Mouse (Mus musculus): Measurements from ENCODE around the gene Epn1. TPM values are rescaled to one million over a fixed set of nuclear protein-coding genes. Genes with fewer than 3 reads are reported as not detected.

Epn1 gene
- polyA plus RNA-seq (2015; fragmentation: Nextera tagmentation; extraction: Ambion mirVana): 43.1 and 57.0 TPM in 2 replicates

GRCm38 (mm10) chr7:5080010-5080751 is at the start of gene Epn1:
Gene Epn1 (plus strand): TSS chr7:5080235.
- Histone ChIP-seq H3K4me2 (peak within 1 kb of the TSS; percentile 88), H3K36me3 (peaks cover 48% of the 10 kb centered on the region), H3K4me1 (replicated peaks) (peaks cover 31% of the 10 kb centered on the region), H3K9me3 (replicated peaks) (no peaks in the 10 kb centered on the region), H3K27ac (peak within 1 kb of the TSS; percentile 97), H3K4me3 (peak within 1 kb of the TSS; percentile 96), H3K27me3 (no peaks in the 10 kb centered on the region), H3K9ac (peak within 1 kb of the TSS; percentile 97)
- peak; percentile 95 for ATAC-seq (replicated peaks; ENCODE audit: insufficient number of reproducible peaks, insufficient read depth, low FRiP score, low read depth)
- under 1% methylated on average over 79 of the region's 81 CpGs for WGBS

DNA sequence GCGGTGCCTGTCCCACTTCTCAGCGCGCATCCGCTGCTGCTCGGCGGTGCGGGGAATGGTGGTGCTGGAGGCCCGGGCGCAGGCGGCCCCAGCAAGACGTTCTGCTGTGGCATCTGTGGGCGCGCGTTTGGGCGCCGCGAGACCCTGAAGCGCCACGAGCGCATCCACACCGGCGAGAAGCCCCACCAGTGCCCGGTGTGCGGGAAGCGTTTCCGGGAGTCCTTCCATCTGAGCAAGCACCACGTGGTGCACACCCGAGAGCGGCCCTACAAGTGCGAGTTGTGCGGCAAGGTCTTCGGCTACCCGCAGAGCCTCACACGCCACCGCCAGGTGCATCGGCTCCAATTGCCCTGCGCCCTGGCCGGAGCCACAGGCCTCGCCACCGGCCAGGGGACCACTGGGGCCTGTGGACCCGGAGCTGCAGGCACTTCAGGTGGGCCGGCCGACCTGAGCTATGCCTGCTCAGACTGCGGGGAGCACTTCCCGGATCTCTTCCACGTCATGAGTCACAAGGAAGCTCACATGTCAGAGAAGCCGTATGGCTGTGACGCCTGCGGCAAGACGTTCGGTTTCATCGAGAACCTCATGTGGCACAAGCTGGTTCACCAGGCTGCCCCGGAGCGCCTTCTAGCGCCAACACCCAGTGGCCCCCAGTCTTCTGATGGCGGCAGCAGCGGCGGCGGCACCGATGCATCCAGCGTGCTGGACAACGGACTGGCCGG is 49.3 kb upstream of the Epn1 start:
- H3K4me1 ChIP-seq (replicated peaks): no peaks in the 10 kb centered on the region
- H3K9ac ChIP-seq: no peak overlapping the region
- no peaks in the 10 kb centered on the region for H3K27me3 ChIP-seq
- H3K4me3 ChIP-seq: no peak overlapping the region
- WGBS: 81% methylated on average over 63 of the region's 63 CpGs
- peaks cover 24% of the 10 kb centered on the region for H3K9me3 ChIP-seq (replicated peaks)
- peaks cover 91% of the 10 kb centered on the region for H3K36me3 ChIP-seq
- H3K27ac ChIP-seq: no peak overlapping the region
- no peak overlapping the region for H3K4me2 ChIP-seq
- ATAC-seq (replicated peaks; ENCODE audit: insufficient number of reproducible peaks, insufficient read depth, low FRiP score, low read depth): no peak; the same call in 1 of the 2 replicates

DNA sequence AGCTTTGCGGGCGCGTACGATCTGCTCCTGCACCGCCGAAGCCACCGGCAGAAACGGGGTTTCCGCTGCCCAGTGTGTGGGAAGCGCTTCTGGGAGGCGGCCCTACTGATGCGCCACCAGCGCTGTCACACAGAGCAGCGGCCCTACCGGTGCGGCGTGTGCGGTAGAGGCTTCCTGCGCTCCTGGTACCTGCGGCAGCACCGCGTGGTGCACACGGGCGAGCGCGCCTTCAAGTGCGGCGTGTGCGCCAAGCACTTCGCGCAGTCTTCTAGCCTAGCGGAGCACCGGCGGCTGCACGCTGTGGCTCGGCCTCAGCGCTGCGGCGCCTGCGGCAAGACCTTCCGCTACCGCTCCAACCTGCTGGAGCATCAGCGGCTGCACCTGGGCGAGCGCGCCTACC is 48.5 kb upstream of the Epn1 start:
- no peak for ATAC-seq (replicated peaks; ENCODE audit: insufficient number of reproducible peaks, insufficient read depth, low FRiP score, low read depth)
- no peaks in the 10 kb centered on the region for H3K27me3 ChIP-seq
- no peak overlapping the region for H3K4me2 ChIP-seq
- 82% methylated on average over 46 of the region's 46 CpGs for WGBS
- no peak overlapping the region for H3K9ac ChIP-seq
- no peak overlapping the region for H3K27ac ChIP-seq
- peaks cover 90% of the 10 kb centered on the region for H3K36me3 ChIP-seq
- H3K4me3 ChIP-seq: no peak overlapping the region
- no peaks in the 10 kb centered on the region for H3K4me1 ChIP-seq (replicated peaks)
- peaks cover 24% of the 10 kb centered on the region for H3K9me3 ChIP-seq (replicated peaks)

DNA sequence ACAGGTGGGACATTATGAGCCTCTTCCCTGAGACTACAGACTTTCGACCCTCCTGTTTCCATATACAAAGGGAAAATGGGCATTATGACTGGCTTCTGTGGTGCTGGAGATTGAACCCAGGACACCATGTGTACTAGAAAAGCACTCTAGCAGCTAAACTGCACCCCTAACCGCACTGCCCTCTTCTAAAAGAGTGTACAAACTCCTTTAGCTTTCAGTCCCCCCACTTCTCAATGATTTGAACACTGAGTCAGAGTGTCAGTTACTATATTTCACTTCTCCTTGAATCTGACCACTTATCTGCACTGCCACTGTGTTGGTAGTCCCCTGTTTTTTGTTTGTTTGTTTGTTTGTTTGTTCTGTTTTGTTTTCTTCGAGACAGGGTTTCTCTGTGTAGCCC is 46.2 kb upstream of the Epn1 start, which contains the start of gene 4632433K11Rik:
Gene 4632433K11Rik, plus strand, starts transcription at position 301 of the 400 bp plus-strand sequence.
- peaks cover 72% of the 10 kb centered on the region for H3K36me3 ChIP-seq
- H3K9ac ChIP-seq: no peak within 1 kb of the TSS
- H3K9me3 ChIP-seq (replicated peaks): peaks cover 24% of the 10 kb centered on the region
- H3K27ac ChIP-seq: no peak within 1 kb of the TSS
- peaks cover 7% of the 10 kb centered on the region for H3K4me1 ChIP-seq (replicated peaks)
- H3K4me2 ChIP-seq: no peak within 1 kb of the TSS
- H3K27me3 ChIP-seq: no peaks in the 10 kb centered on the region
- no peak within 1 kb of the TSS for H3K4me3 ChIP-seq
- WGBS: 91% methylated on average over 3 of the region's 3 CpGs
- no peak for ATAC-seq (replicated peaks; ENCODE audit: insufficient number of reproducible peaks, insufficient read depth, low FRiP score, low read depth)

GRCm38 (mm10) chr7:5035628-5036027 is 44.4 kb upstream of the Epn1 start:
- peaks cover 54% of the 10 kb centered on the region for H3K36me3 ChIP-seq
- no peak for ATAC-seq (replicated peaks; ENCODE audit: insufficient number of reproducible peaks, insufficient read depth, low FRiP score, low read depth)
- H3K9me3 ChIP-seq (replicated peaks): peaks cover 10% of the 10 kb centered on the region
- H3K27me3 ChIP-seq: no peaks in the 10 kb centered on the region
- WGBS: 96% methylated on average over 17 of the region's 17 CpGs
- no peak overlapping the region for H3K9ac ChIP-seq
- no peak overlapping the region for H3K4me2 ChIP-seq
- peaks cover 13% of the 10 kb centered on the region for H3K4me1 ChIP-seq (replicated peaks)
- no peak overlapping the region for H3K4me3 ChIP-seq
- no peak overlapping the region for H3K27ac ChIP-seq

DNA sequence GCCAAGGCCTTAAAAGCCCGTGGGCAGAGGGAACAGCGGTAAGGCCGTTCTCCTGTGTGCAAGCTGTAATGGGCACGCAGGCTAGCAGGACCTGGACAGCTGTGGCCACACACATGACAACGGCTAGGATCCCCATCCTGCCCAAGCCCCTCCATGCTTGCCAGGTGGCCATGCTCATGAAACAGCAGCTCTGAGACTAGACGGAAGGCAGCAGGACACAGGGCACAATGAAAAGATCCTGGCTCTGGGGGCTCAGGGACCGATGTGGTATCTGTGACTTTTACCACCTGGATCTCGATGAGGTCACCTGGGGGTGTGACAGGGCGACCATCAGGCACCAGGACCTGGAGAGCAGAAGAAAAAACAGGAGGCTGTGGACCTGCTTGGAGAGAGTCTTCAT is 43.9 kb upstream of the Epn1 start:
- Histone ChIP-seq H3K27ac (no peak overlapping the region), H3K4me2 (no peak overlapping the region), H3K4me3 (no peak overlapping the region), H3K36me3 (peaks cover 49% of the 10 kb centered on the region), H3K9ac (no peak overlapping the region), H3K27me3 (no peaks in the 10 kb centered on the region), H3K9me3 (replicated peaks) (peaks cover 5% of the 10 kb centered on the region), H3K4me1 (replicated peaks) (peaks cover 13% of the 10 kb centered on the region)
- 90% methylated on average over 9 of the region's 9 CpGs for WGBS
- no peak for ATAC-seq (replicated peaks; ENCODE audit: insufficient number of reproducible peaks, insufficient read depth, low FRiP score, low read depth)

DNA sequence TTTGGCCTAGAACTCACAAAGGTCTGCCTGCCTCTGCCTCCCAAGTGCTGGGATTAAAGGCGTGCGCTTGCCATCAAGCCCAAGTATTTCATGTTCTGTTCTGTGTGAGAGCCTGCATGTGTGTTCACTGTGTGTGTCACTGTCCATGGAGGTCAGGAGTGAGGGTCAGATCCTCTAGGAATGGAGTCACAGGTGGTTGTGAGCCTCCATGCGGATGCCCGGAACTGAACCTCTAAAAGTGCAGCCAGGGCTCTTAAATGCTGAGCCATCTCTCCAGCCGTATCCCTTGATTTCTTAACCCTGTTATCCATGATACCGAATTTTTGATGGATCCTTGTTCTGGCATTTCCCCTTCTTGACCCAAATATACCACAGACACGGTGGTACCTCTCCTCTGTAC is 43.0 kb upstream of the Epn1 start:
- Histone ChIP-seq H3K9ac (no peak overlapping the region), H3K4me3 (no peak overlapping the region), H3K4me2 (peak overlapping the region; percentile 60; the same call in 1 of the 2 replicates), H3K27me3 (no peaks in the 10 kb centered on the region), H3K9me3 (replicated peaks) (no peaks in the 10 kb centered on the region), H3K4me1 (replicated peaks) (peaks cover 13% of the 10 kb centered on the region), H3K27ac (no peak overlapping the region), H3K36me3 (peaks cover 40% of the 10 kb centered on the region)
- 90% methylated on average over 7 of the region's 7 CpGs for WGBS
- ATAC-seq (replicated peaks; ENCODE audit: insufficient number of reproducible peaks, insufficient read depth, low FRiP score, low read depth): no peak

DNA sequence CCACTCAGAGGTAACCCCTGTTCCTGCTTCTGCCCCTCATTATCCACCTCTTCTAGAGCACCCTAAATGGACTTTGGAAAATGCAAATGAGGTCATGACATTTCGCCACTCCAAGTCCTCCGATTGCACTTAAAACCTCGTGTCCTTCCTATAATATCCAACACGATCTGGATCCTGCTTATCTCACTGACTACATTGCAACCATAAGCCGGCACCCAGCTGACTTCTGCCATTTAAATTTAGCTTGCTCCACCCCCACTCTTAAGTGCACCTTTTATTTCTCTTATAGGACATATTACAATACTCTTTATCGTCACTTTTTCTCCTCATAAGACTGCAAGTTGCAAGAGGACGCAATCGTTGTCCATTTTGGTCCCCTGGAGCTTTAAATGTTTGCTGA is 42.6 kb upstream of the Epn1 start:
- Histone ChIP-seq H3K36me3 (peaks cover 36% of the 10 kb centered on the region), H3K4me2 (peak overlapping the region; percentile 60), H3K4me1 (replicated peaks) (peaks cover 13% of the 10 kb centered on the region), H3K9ac (peak overlapping the region; percentile 82; the same call in 1 of the 2 replicates), H3K9me3 (replicated peaks) (no peaks in the 10 kb centered on the region), H3K27me3 (no peaks in the 10 kb centered on the region), H3K27ac (peak overlapping the region; percentile 96), H3K4me3 (peak overlapping the region; percentile 77)
- 72% methylated on average over 8 of the region's 8 CpGs for WGBS
- no peak for ATAC-seq (replicated peaks; ENCODE audit: insufficient number of reproducible peaks, insufficient read depth, low FRiP score, low read depth)

GRCm38 (mm10) chr7:5038109-5038732 is 41.8 kb upstream of the Epn1 start, which contains the start of gene Zfp784:
Gene Zfp784 (minus strand): TSS chr7:5038446.
- WGBS: under 1% methylated on average over 48 of the region's 48 CpGs
- H3K9me3 ChIP-seq (replicated peaks): no peaks in the 10 kb centered on the region
- no peaks in the 10 kb centered on the region for H3K27me3 ChIP-seq
- peak within 1 kb of the TSS; percentile 77 for H3K4me3 ChIP-seq
- H3K9ac ChIP-seq: peak within 1 kb of the TSS; percentile 82
- H3K4me1 ChIP-seq (replicated peaks): peaks cover 13% of the 10 kb centered on the region
- peak; percentile 96 for ATAC-seq (replicated peaks; ENCODE audit: insufficient number of reproducible peaks, insufficient read depth, low FRiP score, low read depth)
- H3K36me3 ChIP-seq: peaks cover 28% of the 10 kb centered on the region
- H3K4me2 ChIP-seq: peak within 1 kb of the TSS; percentile 60
- peak within 1 kb of the TSS; percentile 96 for H3K27ac ChIP-seq

DNA sequence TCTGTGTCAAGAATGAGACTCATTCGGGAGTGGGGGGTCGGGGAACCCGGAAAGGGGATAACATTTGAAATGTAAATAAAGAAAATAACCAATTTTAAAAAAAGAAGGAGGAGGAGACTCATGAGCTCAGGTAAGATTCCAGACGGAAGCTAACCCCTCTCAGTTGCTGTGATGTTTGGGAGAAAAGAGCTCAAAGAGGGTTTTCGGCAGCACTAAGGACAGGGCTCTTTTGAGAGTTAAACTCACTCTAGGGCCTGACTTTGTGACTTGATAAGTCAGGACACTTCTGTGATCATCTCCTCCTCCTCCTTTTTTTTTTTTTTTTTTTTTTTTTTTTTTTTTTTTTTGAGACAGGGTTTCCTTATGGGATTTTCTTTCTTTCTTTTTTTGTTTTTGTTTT is 41.1 kb upstream of the Epn1 start:
- H3K9me3 ChIP-seq (replicated peaks): no peaks in the 10 kb centered on the region
- H3K36me3 ChIP-seq: peaks cover 21% of the 10 kb centered on the region
- peak overlapping the region; percentile 77 for H3K4me3 ChIP-seq
- peak overlapping the region; percentile 82; the same call in 1 of the 2 replicates for H3K9ac ChIP-seq
- WGBS: 25% methylated on average over 5 of the region's 5 CpGs
- H3K4me2 ChIP-seq: peak overlapping the region; percentile 60
- H3K4me1 ChIP-seq (replicated peaks): peaks cover 13% of the 10 kb centered on the region
- H3K27me3 ChIP-seq: no peaks in the 10 kb centered on the region
- no peak for ATAC-seq (replicated peaks; ENCODE audit: insufficient number of reproducible peaks, insufficient read depth, low FRiP score, low read depth)
- peak overlapping the region; percentile 96 for H3K27ac ChIP-seq

DNA sequence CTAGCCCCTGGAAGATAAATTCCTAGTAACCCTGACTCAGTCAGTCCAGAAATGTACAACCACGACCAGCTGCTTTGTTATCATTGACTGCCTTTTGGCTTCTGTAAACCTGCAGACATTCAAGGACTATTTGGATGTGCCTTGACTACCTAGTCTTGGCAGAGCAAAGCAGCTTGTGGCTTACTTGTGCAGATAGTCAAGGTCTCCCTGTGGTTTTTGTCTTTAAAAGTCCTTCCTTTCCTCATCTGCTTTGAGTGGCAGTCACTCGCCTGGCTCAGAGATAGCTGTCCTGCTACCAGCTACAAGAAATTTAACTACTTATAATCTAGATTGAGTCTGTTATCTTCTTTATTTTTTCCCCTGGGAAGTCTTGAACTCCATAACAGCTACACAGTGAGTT is 35.1 kb upstream of the Epn1 start:
- Histone ChIP-seq H3K4me3 (no peak overlapping the region), H3K9ac (no peak overlapping the region), H3K27ac (no peak overlapping the region), H3K4me2 (no peak overlapping the region), H3K9me3 (replicated peaks) (no peaks in the 10 kb centered on the region), H3K36me3 (no peaks in the 10 kb centered on the region), H3K4me1 (replicated peaks) (no peaks in the 10 kb centered on the region), H3K27me3 (no peaks in the 10 kb centered on the region)
- no peak for ATAC-seq (replicated peaks; ENCODE audit: insufficient number of reproducible peaks, insufficient read depth, low FRiP score, low read depth)
- 51% methylated on average over 2 of the region's 2 CpGs for WGBS
